Mouse (Mus musculus) kidney, postnatal 14 days (tissue): ENCODE measurements at regions not wholly inside any gene's neighbourhood (a gene's known extent, or its start where the extent isn't known, plus 50 kb on each side); places are given as distances from the start of the nearest gene placed in this dataset.
A peak's percentile ranks its signal among the peaks of the same experiment; 100 is the strongest.

Experiments
- DNase-seq: peaks from one replicate; pipeline ENCODE4 v3.0.0; 2022; ENCODE audit warnings: mixed read lengths

- no peak for DNase-seq
These were observed 198.0 kb upstream of the Tprg start for GRCm38 (mm10) chr16:25088649-25089019.

- DNase-seq, result no peak
These were observed 182.5 kb upstream of the Tprg start for GRCm38 (mm10) chr16:25104165-25104564.

GRCm38 (mm10) chr16:25104603-25105002, 182.0 kb upstream of the Tprg start:
- no peak for DNase-seq

- DNase-seq, result peak; percentile 68
These were observed 146.5 kb upstream of the Tprg start for GRCm38 (mm10) chr16:25140164-25140563.

DNA sequence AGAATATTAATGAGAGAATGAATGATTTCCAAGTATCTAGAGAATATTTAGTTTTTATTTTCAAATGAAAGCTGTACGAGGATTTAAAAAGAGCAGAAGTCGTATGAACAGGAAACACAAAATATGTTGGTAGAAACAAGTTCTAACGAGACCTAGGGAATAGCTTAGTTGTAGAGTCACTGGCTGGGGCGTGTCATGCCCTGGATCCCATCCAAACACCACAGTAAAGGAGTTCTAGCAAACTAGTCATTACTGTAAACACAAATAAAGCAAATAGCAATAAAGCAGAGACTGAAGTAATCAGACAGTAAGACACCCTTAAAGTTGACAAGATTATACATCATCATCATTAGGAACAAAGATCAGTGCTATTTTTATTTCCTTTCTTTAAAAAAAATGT, 139.1 kb upstream of the Tprg start:
- no peak for DNase-seq

DNA sequence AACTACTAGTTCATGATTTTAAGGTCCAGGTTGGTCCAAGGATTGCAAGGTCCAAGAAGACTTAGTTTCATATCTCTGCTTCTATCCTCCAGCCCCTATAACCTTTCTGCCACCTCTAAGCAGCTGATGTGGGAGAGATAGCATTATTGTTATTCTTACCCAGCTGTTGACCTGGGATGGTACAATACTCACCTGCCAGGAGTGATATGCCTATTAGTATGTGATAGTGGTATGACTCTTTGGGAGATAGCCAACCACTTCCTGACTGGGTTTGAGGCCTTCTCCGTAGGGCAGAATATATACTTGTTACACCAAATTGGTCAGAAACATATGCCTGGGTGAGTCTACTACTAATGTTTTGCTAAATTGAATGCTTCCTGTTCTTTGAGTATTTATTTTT, 137.4 kb upstream of the Tprg start:
- DNase-seq, result no peak

- DNase-seq, result no peak
These were observed 109.7 kb upstream of the Tprg start for GRCm38 (mm10) chr16:25176870-25177269.

- DNase-seq, result no peak
These were observed 108.6 kb upstream of the Tprg start for GRCm38 (mm10) chr16:25178055-25178454.

- no peak for DNase-seq
These were observed 104.7 kb upstream of the Tprg start for GRCm38 (mm10) chr16:25181939-25182338.

GRCm38 (mm10) chr16:25197079-25197478, 89.5 kb upstream of the Tprg start:
- no peak for DNase-seq

GRCm38 (mm10) chr16:25198844-25199243, 87.8 kb upstream of the Tprg start:
- DNase-seq, result no peak

DNA sequence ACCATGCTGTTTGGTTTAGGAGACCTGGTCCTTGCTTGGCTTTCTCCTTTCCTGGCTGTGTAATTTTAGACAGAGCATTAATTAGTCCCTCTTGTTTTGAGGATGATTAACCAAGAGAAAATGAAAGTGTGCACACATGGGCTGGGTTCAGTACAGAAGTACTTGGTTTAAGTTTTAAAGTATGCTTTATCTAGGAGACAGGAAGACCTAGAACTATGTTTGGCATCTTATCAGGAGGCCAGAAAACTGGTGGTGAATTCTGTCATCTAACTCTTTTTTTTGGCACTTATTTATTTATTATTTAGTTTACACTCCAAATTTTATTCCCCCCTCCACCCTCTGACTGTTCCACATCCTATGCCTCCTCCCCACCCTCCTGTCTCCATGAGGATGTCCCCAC, 86.6 kb upstream of the Tprg start:
- DNase-seq, result no peak

- DNase-seq, result no peak
These were observed 85.4 kb upstream of the Tprg start for GRCm38 (mm10) chr16:25201094-25201770.

GRCm38 (mm10) chr16:25213250-25213649, 73.4 kb upstream of the Tprg start:
- DNase-seq, result no peak

DNA sequence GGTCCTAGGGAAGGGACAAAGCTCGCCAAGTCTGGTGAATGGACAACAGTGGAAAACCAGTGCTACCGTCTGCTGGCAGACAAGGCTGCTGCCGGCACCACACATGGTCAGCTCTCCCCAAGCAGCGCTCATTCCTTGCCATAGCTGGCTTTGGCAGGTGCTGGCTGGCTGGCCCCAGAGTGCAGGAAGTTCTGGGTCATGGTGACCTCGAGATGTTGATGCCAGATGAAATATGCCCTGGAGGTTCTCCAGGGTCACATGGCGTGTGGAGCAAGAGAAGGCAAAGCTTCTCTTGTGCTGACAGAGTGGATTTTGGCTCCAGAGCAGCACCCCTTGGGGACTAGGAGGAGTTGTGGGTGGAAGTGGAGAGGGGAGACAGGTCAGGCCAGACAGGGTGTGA, 66.1 kb upstream of the Tprg start:
- DNase-seq, result peak; percentile 18

DNA sequence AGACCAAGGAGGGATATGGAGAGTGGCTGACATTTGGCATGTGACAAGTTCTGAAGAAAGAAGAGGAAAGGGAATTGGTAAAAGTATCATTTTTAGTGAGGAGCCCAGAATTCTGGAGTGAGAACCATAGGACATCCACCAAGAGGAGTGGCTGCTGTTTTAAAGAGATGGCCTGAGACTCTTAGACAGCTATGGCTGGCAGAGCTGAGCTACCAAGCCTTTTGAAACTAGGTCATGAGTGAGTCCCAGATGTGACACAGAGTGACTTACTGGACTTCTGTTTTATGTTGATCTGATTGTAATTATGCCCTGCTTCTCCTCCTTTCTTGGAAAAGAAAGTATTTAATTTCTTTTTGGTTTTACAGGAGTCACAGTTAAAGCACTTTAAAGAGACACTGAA, 61.8 kb upstream of the Tprg start:
- no peak for DNase-seq
